Mouse (Mus musculus): ENCODE data around the gene Ctnna3.

GRCm38 (mm10) chr10:63978535-63978934, 548.6 kb downstream of the Ctnna3 start:
- no peak for TF ChIP-seq POLR2A (IDR thresholded peaks at IDR 0.05; ENCODE audit: insufficient read length, low read depth)
- no peak for TF ChIP-seq MAX (IDR thresholded peaks at IDR 0.05; ENCODE audit: low read depth)
- no peak for TF ChIP-seq USF1 (IDR thresholded peaks at IDR 0.05; ENCODE audit: low read depth)
- TF ChIP-seq E2F4 (IDR thresholded peaks at IDR 0.05; ENCODE audit: insufficient read depth): no peak

Measured in myocyte (in vitro differentiated cells).